Mouse (Mus musculus): ENCODE data around the gene Mfap2. TPM values are rescaled to one million over a fixed set of nuclear protein-coding genes. Genes with fewer than 3 reads are reported as not detected.

Mfap2 gene
- polyA plus RNA-seq (2015; fragmentation: Nextera tagmentation; extraction: Ambion mirVana) = 161 and 173 TPM in 2 replicates

GRCm38 (mm10) chr4:141010118-141010517 is at the start of gene Mfap2:
Gene Mfap2 (plus strand): TSS chr4:141010418.
- H3K9me3 ChIP-seq = no peaks in the 10 kb centered on the region
- WGBS = 22% methylated on average over 7 of the region's 7 CpGs

GRCm38 (mm10) chr4:140960781-140961466 is 49.3 kb upstream of the Mfap2 start, which contains the start of gene Sdhb:
Gene Sdhb (plus strand): TSS chr4:140961203.
- ATAC-seq (ENCODE audit: low FRiP score, low read depth) = peak; percentile 95
- Histone ChIP-seq H3K4me1 (replicated peaks) (peaks cover 50% of the 10 kb centered on the region), H3K9me3 (no peaks in the 10 kb centered on the region), H3K4me3 (peak within 1 kb of the TSS; percentile 83), H3K27me3 (no peaks in the 10 kb centered on the region), H3K36me3 (no peaks in the 10 kb centered on the region), H3K4me2 (peak within 1 kb of the TSS; percentile 72), H3K9ac (peak within 1 kb of the TSS; percentile 86), H3K27ac (replicated peaks) (peak within 1 kb of the TSS; percentile 91)
- WGBS = 3% methylated on average over 35 of the region's 37 CpGs

More at GRCm38 (mm10) chr4:141010118-141010517, at the start of gene Mfap2:
- peaks cover 38% of the 10 kb centered on the region for H3K36me3 ChIP-seq
- no peaks in the 10 kb centered on the region for H3K27me3 ChIP-seq
- peak within 1 kb of the TSS; percentile 78 for H3K27ac ChIP-seq (replicated peaks)
- H3K4me1 ChIP-seq (replicated peaks) = peaks cover 28% of the 10 kb centered on the region
- H3K4me2 ChIP-seq = peak within 1 kb of the TSS; percentile 79
- ATAC-seq (ENCODE audit: low FRiP score, low read depth) = no peak
- peak within 1 kb of the TSS; percentile 64 for H3K4me3 ChIP-seq
- H3K9ac ChIP-seq = peak within 1 kb of the TSS; percentile 75

DNA sequence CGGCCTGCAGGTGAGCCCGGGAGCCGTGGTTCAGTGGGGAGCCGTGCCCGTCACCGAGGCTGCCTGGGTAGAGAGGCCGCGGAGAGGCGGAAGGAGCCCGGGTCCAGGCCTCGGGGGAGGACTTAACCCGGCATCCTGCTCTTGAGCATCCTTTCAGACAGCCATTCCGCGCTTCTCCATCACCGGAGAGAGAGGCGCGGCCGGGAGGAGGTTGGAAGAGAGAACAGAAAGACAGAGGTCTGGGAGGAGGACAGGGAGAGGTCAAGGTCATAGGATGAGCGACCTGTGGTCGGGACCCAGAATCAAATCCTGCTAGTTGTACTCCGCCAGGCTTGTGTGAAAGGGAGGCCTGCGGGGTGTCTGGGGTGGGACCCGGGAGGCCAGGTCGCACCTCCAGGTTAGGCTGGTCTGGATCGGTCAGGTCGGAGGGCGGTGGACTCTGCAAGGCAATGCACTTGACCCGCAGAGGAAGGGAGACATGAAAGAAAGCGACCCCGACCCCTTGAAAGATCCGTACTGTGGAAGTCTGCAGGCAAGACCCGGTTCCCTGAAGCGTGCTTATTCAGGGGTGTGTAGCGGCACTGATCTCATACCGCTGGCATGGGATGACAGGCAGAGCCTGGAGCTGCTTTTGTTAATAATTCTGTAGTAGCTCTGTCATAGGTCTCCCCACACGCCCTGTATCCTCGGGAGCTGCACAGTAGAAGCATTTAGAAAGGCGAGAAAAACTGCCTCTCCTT is 48.6 kb upstream of the Mfap2 start:
- Histone ChIP-seq H3K27me3 (no peaks in the 10 kb centered on the region), H3K4me1 (replicated peaks) (peaks cover 50% of the 10 kb centered on the region), H3K4me2 (peak overlapping the region; percentile 72), H3K36me3 (peaks cover 3% of the 10 kb centered on the region; the same call in 1 of the 2 replicates), H3K27ac (replicated peaks) (peak overlapping the region; percentile 91), H3K9ac (peak overlapping the region; percentile 86), H3K4me3 (peak overlapping the region; percentile 83), H3K9me3 (no peaks in the 10 kb centered on the region)
- WGBS = under 1% methylated on average over 38 of the region's 38 CpGs
- no peak for ATAC-seq (ENCODE audit: low FRiP score, low read depth)

- Histone ChIP-seq H3K36me3 (peaks cover 9% of the 10 kb centered on the region; the same call in 1 of the 2 replicates), H3K4me2 (peak overlapping the region; percentile 72), H3K27me3 (no peaks in the 10 kb centered on the region), H3K4me3 (peak overlapping the region; percentile 83), H3K4me1 (replicated peaks) (peaks cover 43% of the 10 kb centered on the region), H3K9ac (peak overlapping the region; percentile 86), H3K27ac (replicated peaks) (peak overlapping the region; percentile 91), H3K9me3 (no peaks in the 10 kb centered on the region)
- WGBS = 78% methylated on average over 8 of the region's 8 CpGs
- ATAC-seq (ENCODE audit: low FRiP score, low read depth) = no peak
Observed at GRCm38 (mm10) chr4:140962207-140962909, 47.9 kb upstream of the Mfap2 start.

- Histone ChIP-seq H3K27ac (replicated peaks) (no peak overlapping the region), H3K4me3 (peak overlapping the region; percentile 83; the same call in 1 of the 2 replicates)
Observed at GRCm38 (mm10) chr4:140962950-140963349, 47.3 kb upstream of the Mfap2 start.

GRCm38 (mm10) chr4:140963941-140964597 is 46.1 kb upstream of the Mfap2 start:
- no peak overlapping the region for H3K4me2 ChIP-seq
- peaks cover 39% of the 10 kb centered on the region for H3K4me1 ChIP-seq (replicated peaks)
- 84% methylated on average over 9 of the region's 9 CpGs for WGBS
- H3K27me3 ChIP-seq = no peaks in the 10 kb centered on the region
- peaks cover 24% of the 10 kb centered on the region; the same call in 1 of the 2 replicates for H3K36me3 ChIP-seq
- no peaks in the 10 kb centered on the region for H3K9me3 ChIP-seq
- no peak overlapping the region for H3K9ac ChIP-seq
- H3K4me3 ChIP-seq = no peak overlapping the region
- ATAC-seq (ENCODE audit: low FRiP score, low read depth) = no peak
- 0 out of 2 replicates have a peak overlapping the region, but pooled peaks have one; percentile 10 for H3K27ac ChIP-seq (replicated peaks)

More at GRCm38 (mm10) chr4:140962950-140963349, 47.3 kb upstream of the Mfap2 start:
- 44% methylated on average over 5 of the region's 5 CpGs for WGBS
- H3K9me3 ChIP-seq = no peaks in the 10 kb centered on the region
- peak overlapping the region; percentile 3; the same call in 1 of the 2 replicates for H3K9ac ChIP-seq
- H3K27me3 ChIP-seq = no peaks in the 10 kb centered on the region
- peak overlapping the region; percentile 72 for H3K4me2 ChIP-seq
- H3K4me1 ChIP-seq (replicated peaks) = peaks cover 39% of the 10 kb centered on the region
- no peak for ATAC-seq (ENCODE audit: low FRiP score, low read depth)
- peaks cover 15% of the 10 kb centered on the region; the same call in 1 of the 2 replicates for H3K36me3 ChIP-seq

DNA sequence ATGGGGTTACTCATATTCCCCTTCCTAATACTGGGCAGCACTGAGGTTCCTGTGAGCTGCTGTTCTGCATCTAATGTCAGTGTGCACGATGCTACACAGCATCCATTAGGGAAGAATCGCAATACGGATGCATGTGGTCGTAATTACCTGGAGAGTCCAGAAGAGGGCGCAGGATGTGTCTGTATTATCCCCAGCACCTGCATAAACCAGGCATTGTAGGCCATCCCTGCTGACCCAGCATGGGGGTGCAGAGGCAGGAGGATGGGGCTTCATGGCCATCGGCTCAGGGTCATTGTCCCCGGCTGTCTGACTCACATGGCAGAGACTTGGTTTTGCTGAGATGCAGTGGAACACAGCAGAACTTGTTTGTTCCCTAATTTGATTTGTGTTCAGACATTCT is 45.6 kb upstream of the Mfap2 start:
- H3K36me3 ChIP-seq = peaks cover 28% of the 10 kb centered on the region
- no peaks in the 10 kb centered on the region for H3K27me3 ChIP-seq
- ATAC-seq (ENCODE audit: low FRiP score, low read depth) = no peak
- no peaks in the 10 kb centered on the region for H3K9me3 ChIP-seq
- H3K4me2 ChIP-seq = no peak overlapping the region
- H3K4me3 ChIP-seq = no peak overlapping the region
- 9% methylated on average over 7 of the region's 7 CpGs for WGBS
- H3K4me1 ChIP-seq (replicated peaks) = peaks cover 39% of the 10 kb centered on the region
- 0 out of 2 replicates have a peak overlapping the region, but pooled peaks have one; percentile 10 for H3K27ac ChIP-seq (replicated peaks)
- no peak overlapping the region for H3K9ac ChIP-seq

DNA sequence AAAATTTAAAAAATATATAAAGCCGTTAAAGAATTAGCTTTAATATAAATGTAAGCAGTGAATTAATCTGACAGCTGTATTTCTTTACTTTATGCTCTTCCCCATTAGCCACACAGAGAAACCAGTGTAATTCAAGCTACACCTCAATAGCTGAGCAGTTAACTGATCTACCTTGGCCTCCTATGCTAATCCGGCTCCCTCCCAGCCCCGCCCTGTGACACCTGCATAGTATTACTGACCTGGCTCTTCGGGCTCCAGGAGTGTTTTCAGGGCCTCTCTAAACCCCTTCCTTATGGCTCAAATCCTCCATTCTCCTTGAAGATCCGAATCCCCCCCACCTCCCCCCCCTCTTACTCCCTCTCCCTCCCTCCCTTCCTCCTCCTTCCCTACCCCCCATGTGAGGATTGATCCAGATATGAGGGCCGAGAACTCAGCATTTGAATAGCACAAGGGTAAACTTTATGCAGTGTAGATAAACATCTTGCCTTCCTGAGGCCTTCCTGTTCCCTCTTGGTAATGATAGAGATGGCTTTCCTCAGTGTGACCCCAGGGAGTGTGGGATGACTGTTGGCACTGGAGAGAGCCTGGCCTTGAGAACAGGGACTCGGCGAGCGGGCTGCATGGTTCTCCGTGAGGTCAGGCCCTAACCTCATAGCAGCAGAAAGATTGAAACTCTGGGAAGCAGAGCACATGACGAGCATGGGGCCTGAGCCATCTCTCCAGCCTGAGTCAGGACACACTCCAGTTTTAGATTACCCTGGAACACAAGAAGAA is 42.6 kb upstream of the Mfap2 start:
- Histone ChIP-seq H3K4me1 (replicated peaks) (peaks cover 21% of the 10 kb centered on the region), H3K4me3 (no peak overlapping the region), H3K9ac (no peak overlapping the region), H3K9me3 (no peaks in the 10 kb centered on the region), H3K27ac (replicated peaks) (no peak overlapping the region), H3K27me3 (no peaks in the 10 kb centered on the region), H3K4me2 (no peak overlapping the region), H3K36me3 (peaks cover 56% of the 10 kb centered on the region)
- ATAC-seq (ENCODE audit: low FRiP score, low read depth) = no peak
- 93% methylated on average over 11 of the region's 11 CpGs for WGBS

GRCm38 (mm10) chr4:140971691-140972090 is 38.5 kb upstream of the Mfap2 start:
- H3K9ac ChIP-seq = no peak overlapping the region
- no peaks in the 10 kb centered on the region for H3K4me1 ChIP-seq (replicated peaks)
- ATAC-seq (ENCODE audit: low FRiP score, low read depth) = no peak
- WGBS = 88% methylated on average over 13 of the region's 13 CpGs
- no peaks in the 10 kb centered on the region for H3K9me3 ChIP-seq
- peaks cover 80% of the 10 kb centered on the region for H3K36me3 ChIP-seq
- no peak overlapping the region for H3K4me2 ChIP-seq
- no peak overlapping the region for H3K4me3 ChIP-seq
- no peaks in the 10 kb centered on the region for H3K27me3 ChIP-seq
- no peak overlapping the region for H3K27ac ChIP-seq (replicated peaks)

GRCm38 (mm10) chr4:140974408-140974807 is 35.8 kb upstream of the Mfap2 start:
- Histone ChIP-seq H3K4me2 (no peak overlapping the region), H3K9me3 (no peaks in the 10 kb centered on the region), H3K27me3 (no peaks in the 10 kb centered on the region), H3K4me3 (no peak overlapping the region), H3K9ac (no peak overlapping the region), H3K4me1 (replicated peaks) (no peaks in the 10 kb centered on the region), H3K36me3 (peaks cover 74% of the 10 kb centered on the region), H3K27ac (replicated peaks) (no peak overlapping the region)
- 97% methylated on average over 6 of the region's 6 CpGs for WGBS
- ATAC-seq (ENCODE audit: low FRiP score, low read depth) = no peak

- no peaks in the 10 kb centered on the region for H3K9me3 ChIP-seq
- no peaks in the 10 kb centered on the region for H3K4me1 ChIP-seq (replicated peaks)
- H3K4me3 ChIP-seq = no peak overlapping the region
- no peak overlapping the region for H3K9ac ChIP-seq
- no peaks in the 10 kb centered on the region for H3K27me3 ChIP-seq
- no peak overlapping the region for H3K4me2 ChIP-seq
- no peak for ATAC-seq (ENCODE audit: low FRiP score, low read depth)
- no peak overlapping the region for H3K27ac ChIP-seq (replicated peaks)
- 96% methylated on average over 7 of the region's 7 CpGs for WGBS
- H3K36me3 ChIP-seq = peaks cover 71% of the 10 kb centered on the region
Observed at GRCm38 (mm10) chr4:140975356-140975755, 34.9 kb upstream of the Mfap2 start.
